Mouse (Mus musculus) erythroblast, embryonic 14.5 days (primary cell): ENCODE results near the gene Gper1.

Experiments used
- GATA1 ChIP-seq: IDR thresholded peaks from 2 replicates; pipeline ENCODE4 v1.6.1; 2012; ENCODE audit warnings: low read length, inconsistent platforms, mixed read lengths
- TAL1 ChIP-seq: IDR thresholded peaks from 3 replicates; pipeline ENCODE4 v1.6.1; 2012; ENCODE audit warnings: low read length, inconsistent platforms, mixed read lengths

- TF ChIP-seq GATA1 (no peak), TAL1 (no peak)
Observed at GRCm38 (mm10) chr5:139423026-139423865, at the start of gene Gper1.
